Mouse (Mus musculus) lung, postnatal 0 days (tissue): ENCODE data around the gene Mdga1.

Experiments
- CTCF ChIP-seq: IDR thresholded peaks from 2 replicates; pipeline ENCODE4 v1.5.1; 2016; ENCODE audit warnings: antibody characterized with exemption, mild to moderate bottlenecking
- EP300 ChIP-seq: IDR thresholded peaks from 2 replicates; pipeline ENCODE4 v1.6.1; 2016; ENCODE audit warnings: antibody characterized with exemption, mild to moderate bottlenecking, control low read depth

DNA sequence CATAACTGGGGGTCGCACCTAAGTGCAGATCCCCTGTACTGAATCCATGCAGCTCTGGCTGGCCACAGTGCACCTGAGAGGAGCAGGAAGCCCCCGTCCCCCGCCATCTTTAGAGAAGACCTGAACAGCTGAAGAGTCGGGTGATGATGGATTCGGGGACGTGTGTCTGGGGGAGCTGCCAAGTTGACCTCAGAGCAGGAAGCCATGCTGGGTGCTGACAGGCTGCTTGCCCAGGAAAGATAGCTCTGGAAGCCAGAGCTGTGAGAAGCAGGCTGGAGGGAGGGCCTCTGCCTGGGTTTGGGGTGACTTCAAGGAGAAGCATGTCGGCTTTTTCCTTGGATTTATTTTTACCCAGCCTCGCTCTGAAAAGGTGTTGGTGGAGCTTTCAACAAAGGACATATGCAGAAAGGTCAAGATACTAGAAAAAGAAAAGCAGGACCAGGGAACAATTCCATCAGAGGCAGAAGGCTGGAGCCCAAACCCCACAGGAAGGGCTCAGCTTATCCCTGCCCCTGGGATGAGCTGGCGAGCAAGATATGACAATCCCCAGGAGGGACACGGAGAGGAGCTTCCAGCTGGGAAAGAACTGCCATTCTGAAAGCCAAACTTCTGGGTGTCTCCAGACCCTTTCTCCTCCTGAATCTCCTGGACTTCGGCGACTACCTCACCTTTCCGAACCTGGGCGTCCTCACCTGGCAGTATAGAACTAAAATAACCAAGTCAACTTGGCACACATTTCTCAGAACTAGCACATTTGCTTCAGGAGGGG is 146.3 kb downstream of the Mdga1 start:
- no peak for TF ChIP-seq CTCF
- no peak for TF ChIP-seq EP300
